Mouse (Mus musculus) liver, embryonic 12.5 days (tissue): ENCODE data around the gene Snrnp25. TPM values are rescaled to one million over a fixed set of nuclear protein-coding genes. Genes with fewer than 3 reads are reported as not detected.
A peak's percentile ranks its signal among the peaks of the same experiment; 100 is the strongest.

Experiments
- ATAC-seq: fragments of 200-750 bp; cut with Nextera tagmentation; 2 replicates; pipeline ENCODE4 v1.8.0; 2017; ENCODE audit warnings: moderate number of reproducible peaks, mild to moderate bottlenecking, moderate library complexity
- H3K27ac ChIP-seq: fragments of 300-500 bp; sonication (generic); 2 replicates; pipeline ENCODE4 v1.5.1; 2016; ENCODE audit warnings: mild to moderate bottlenecking
- H3K27me3 ChIP-seq: fragments of 300-500 bp; sonication (generic); replicated peaks from 2 replicates; pipeline ENCODE4 v1.6.1; 2016; ENCODE audit warnings: mild to moderate bottlenecking, moderate library complexity
- H3K36me3 ChIP-seq: fragments of 300-500 bp; sonication (generic); 2 replicates; pipeline ENCODE4 v1.6.1; 2016; ENCODE audit warnings: mild to moderate bottlenecking, moderate library complexity
- H3K4me1 ChIP-seq: fragments of 300-500 bp; sonication (generic); 2 replicates; pipeline ENCODE4 v1.6.1; 2016
- H3K4me2 ChIP-seq: fragments of 300-500 bp; sonication (generic); 2 replicates; pipeline ENCODE4 v1.6.1; 2016; ENCODE audit warnings: mild to moderate bottlenecking, moderate library complexity
- H3K4me3 ChIP-seq: fragments of 300-500 bp; sonication (generic); 2 replicates; pipeline ENCODE4 v1.5.1; 2016; ENCODE audit warnings: mild to moderate bottlenecking, moderate library complexity
- H3K9ac ChIP-seq: fragments of 300-500 bp; sonication (generic); 2 replicates; pipeline ENCODE4 v1.6.1; 2016; ENCODE audit warnings: mild to moderate bottlenecking, moderate library complexity
- H3K9me3 ChIP-seq: fragments of 300-500 bp; sonication (generic); replicated peaks from 2 replicates; pipeline ENCODE4 v1.6.1; 2016; ENCODE audit warnings: mild to moderate bottlenecking, moderate library complexity
- WGBS: fragments of 180-500 bp; shearing (Covaris S2); methylation state at CpG from one replicate; pipeline ENCODE4 v1.1.7; 2016; ENCODE audit not compliant: insufficient replicate concordance; 5-methylcytosine and 5-hydroxymethylcytosine counted together
- polyA plus RNA-seq: library from polyadenylated mRNA; unstranded; fragments of >200 nt; fragmentation: Nextera tagmentation; extraction: Ambion mirVana; gene quantifications from 2 replicates; pipeline ENCODE4 v1.2.1, GENCODE M21; 2016

The Snrnp25 gene
- polyA plus RNA-seq, 1 experiment from 2014 or later = 103 TPM

DNA sequence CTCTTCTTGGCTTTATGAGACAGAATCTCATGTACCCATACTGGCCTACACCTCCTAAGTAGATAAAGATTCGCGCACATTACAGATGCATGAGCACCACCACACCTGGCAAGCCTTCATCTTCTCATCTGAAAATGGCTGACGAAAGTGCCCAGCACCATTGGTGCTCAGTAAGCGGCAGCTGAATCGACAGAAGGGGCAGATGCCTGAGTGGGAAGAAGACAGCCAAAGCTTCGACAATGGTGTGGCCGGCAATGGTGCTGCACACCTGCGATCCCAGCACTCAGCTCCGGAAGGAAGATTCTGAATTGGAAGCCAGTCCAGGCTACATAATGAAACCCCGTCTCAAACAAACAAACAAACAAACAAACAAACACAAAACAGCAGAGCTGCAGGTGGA, 14.1 kb downstream of the Snrnp25 start:
- Histone ChIP-seq H3K36me3 (peaks cover 12% of the 10 kb centered on the region; the same call in 1 of the 2 replicates), H3K4me2 (no peak overlapping the region), H3K4me1 (peaks cover 54% of the 10 kb centered on the region), H3K27me3 (peaks cover 67% of the 10 kb centered on the region), H3K4me3 (no peak overlapping the region), H3K9ac (no peak overlapping the region), H3K9me3 (no peaks in the 10 kb centered on the region), H3K27ac (no peak overlapping the region)
- WGBS = 78% methylated on average over 10 of the region's 10 CpGs
- no peak for ATAC-seq

GRCm38 (mm10) chr11:32220607-32221224, 15.5 kb downstream of the Snrnp25 start:
- WGBS = 35% methylated on average over 10 of the region's 10 CpGs
- H3K4me2 ChIP-seq = peak overlapping the region; percentile 80
- H3K36me3 ChIP-seq = peaks cover 6% of the 10 kb centered on the region; the same call in 1 of the 2 replicates
- peaks cover 78% of the 10 kb centered on the region for H3K27me3 ChIP-seq
- H3K27ac ChIP-seq = no peak overlapping the region
- peaks cover 69% of the 10 kb centered on the region for H3K4me1 ChIP-seq
- peak overlapping the region; percentile 74; the same call in 1 of the 2 replicates for H3K9ac ChIP-seq
- no peak; the same call in 1 of the 2 replicates for ATAC-seq
- peak overlapping the region; percentile 66 for H3K4me3 ChIP-seq
- H3K9me3 ChIP-seq = no peaks in the 10 kb centered on the region

DNA sequence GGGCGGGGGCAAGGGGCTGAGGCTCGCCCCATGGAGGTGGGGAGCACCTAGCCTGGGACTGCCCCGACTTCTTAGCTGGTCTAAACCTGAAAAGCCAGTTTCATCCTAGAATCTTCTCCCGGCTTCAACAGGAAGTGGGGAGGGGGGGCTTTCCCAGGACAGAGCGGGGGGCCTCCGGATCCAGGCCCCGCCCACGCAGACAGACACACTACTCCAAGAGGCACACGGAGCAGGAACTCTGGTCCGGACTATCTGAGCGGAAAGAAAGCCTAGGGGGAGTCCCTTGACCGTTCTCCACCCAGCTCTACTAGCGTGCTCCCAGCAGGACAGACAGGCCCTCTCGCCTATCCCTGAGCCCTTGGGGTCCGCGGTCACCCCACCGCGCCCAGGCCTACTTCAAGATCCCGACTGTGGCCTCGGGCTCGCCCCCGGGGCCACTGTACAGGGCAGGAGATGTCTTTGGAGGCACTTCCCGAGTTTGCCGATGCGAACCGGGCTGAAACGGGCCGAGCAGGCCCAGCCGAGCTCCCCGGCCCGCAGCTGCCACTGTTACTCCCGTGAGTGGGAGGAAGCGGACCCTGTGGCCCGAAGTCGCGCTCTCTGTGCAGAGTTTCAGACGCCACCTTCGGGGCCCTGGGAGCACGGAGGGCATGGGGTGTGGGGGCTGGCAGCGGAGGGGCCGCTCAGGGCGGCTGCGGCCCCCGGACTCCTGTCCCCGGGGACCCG, 16.2 kb downstream of the Snrnp25 start:
- no peaks in the 10 kb centered on the region for H3K9me3 ChIP-seq
- H3K4me1 ChIP-seq = peaks cover 72% of the 10 kb centered on the region
- H3K27me3 ChIP-seq = peaks cover 78% of the 10 kb centered on the region
- WGBS = 1% methylated on average over 45 of the region's 46 CpGs
- peak overlapping the region; percentile 70 for H3K27ac ChIP-seq
- H3K36me3 ChIP-seq = 0 out of 2 replicates have a peak, but pooled peaks cover 3% of the 10 kb centered on the region
- H3K4me2 ChIP-seq = peak overlapping the region; percentile 80
- ATAC-seq = peak; percentile 19
- H3K9ac ChIP-seq = peak overlapping the region; percentile 74
- H3K4me3 ChIP-seq = peak overlapping the region; percentile 66

- H3K4me1 ChIP-seq = peaks cover 71% of the 10 kb centered on the region
- under 1% methylated on average over 72 of the region's 72 CpGs for WGBS
- ATAC-seq = no peak
These were observed 16.8 kb downstream of the Snrnp25 start, which contains the start of gene Rhbdf1 for GRCm38 (mm10) chr11:32221951-32222409. Gene Rhbdf1 (minus strand): TSS chr11:32222300.

GRCm38 (mm10) chr11:32222570-32223194, 17.5 kb downstream of the Snrnp25 start:
- peak overlapping the region; percentile 74; the same call in 1 of the 2 replicates for H3K9ac ChIP-seq
- 10% methylated on average over 21 of the region's 21 CpGs for WGBS

More at GRCm38 (mm10) chr11:32221951-32222409, 16.8 kb downstream of the Snrnp25 start, which contains the start of gene Rhbdf1:
- H3K27ac ChIP-seq = peak within 1 kb of the TSS; percentile 70
- no peaks in the 10 kb centered on the region for H3K9me3 ChIP-seq
- peaks cover 78% of the 10 kb centered on the region for H3K27me3 ChIP-seq
- H3K4me2 ChIP-seq = peak within 1 kb of the TSS; percentile 80
- peak within 1 kb of the TSS; percentile 74 for H3K9ac ChIP-seq
- H3K36me3 ChIP-seq = 0 out of 2 replicates have a peak, but pooled peaks cover 3% of the 10 kb centered on the region
- H3K4me3 ChIP-seq = peak within 1 kb of the TSS; percentile 66

GRCm38 (mm10) chr11:32223297-32223967, 18.2 kb downstream of the Snrnp25 start:
- H3K4me2 ChIP-seq = no peak overlapping the region
- WGBS = 51% methylated on average over 4 of the region's 4 CpGs
- H3K27ac ChIP-seq = no peak overlapping the region
- H3K4me3 ChIP-seq = no peak overlapping the region
- ATAC-seq = no peak
- H3K4me1 ChIP-seq = peaks cover 75% of the 10 kb centered on the region
- no peak overlapping the region for H3K9ac ChIP-seq
- peaks cover 10% of the 10 kb centered on the region for H3K36me3 ChIP-seq
- peaks cover 70% of the 10 kb centered on the region for H3K27me3 ChIP-seq
- no peaks in the 10 kb centered on the region for H3K9me3 ChIP-seq

More at GRCm38 (mm10) chr11:32222570-32223194, 17.5 kb downstream of the Snrnp25 start:
- H3K27me3 ChIP-seq = peaks cover 77% of the 10 kb centered on the region
- peak overlapping the region; percentile 80 for H3K4me2 ChIP-seq
- H3K36me3 ChIP-seq = 0 out of 2 replicates have a peak, but pooled peaks cover 3% of the 10 kb centered on the region
- H3K4me1 ChIP-seq = peaks cover 72% of the 10 kb centered on the region
- ATAC-seq = no peak
- H3K4me3 ChIP-seq = peak overlapping the region; percentile 66
- H3K9me3 ChIP-seq = no peaks in the 10 kb centered on the region
- H3K27ac ChIP-seq = no peak overlapping the region

- peaks cover 58% of the 10 kb centered on the region for H3K27me3 ChIP-seq
- H3K4me3 ChIP-seq = no peak overlapping the region
- peak overlapping the region; percentile 85 for H3K27ac ChIP-seq
- no peak overlapping the region for H3K9ac ChIP-seq
- H3K36me3 ChIP-seq = peaks cover 19% of the 10 kb centered on the region
- H3K9me3 ChIP-seq = no peaks in the 10 kb centered on the region
- H3K4me2 ChIP-seq = peak overlapping the region; percentile 1; the same call in 1 of the 2 replicates
- peaks cover 67% of the 10 kb centered on the region for H3K4me1 ChIP-seq
- 6% methylated on average over 4 of the region's 4 CpGs for WGBS
- no peak for ATAC-seq
These were observed 19.4 kb downstream of the Snrnp25 start for GRCm38 (mm10) chr11:32224468-32225139.

DNA sequence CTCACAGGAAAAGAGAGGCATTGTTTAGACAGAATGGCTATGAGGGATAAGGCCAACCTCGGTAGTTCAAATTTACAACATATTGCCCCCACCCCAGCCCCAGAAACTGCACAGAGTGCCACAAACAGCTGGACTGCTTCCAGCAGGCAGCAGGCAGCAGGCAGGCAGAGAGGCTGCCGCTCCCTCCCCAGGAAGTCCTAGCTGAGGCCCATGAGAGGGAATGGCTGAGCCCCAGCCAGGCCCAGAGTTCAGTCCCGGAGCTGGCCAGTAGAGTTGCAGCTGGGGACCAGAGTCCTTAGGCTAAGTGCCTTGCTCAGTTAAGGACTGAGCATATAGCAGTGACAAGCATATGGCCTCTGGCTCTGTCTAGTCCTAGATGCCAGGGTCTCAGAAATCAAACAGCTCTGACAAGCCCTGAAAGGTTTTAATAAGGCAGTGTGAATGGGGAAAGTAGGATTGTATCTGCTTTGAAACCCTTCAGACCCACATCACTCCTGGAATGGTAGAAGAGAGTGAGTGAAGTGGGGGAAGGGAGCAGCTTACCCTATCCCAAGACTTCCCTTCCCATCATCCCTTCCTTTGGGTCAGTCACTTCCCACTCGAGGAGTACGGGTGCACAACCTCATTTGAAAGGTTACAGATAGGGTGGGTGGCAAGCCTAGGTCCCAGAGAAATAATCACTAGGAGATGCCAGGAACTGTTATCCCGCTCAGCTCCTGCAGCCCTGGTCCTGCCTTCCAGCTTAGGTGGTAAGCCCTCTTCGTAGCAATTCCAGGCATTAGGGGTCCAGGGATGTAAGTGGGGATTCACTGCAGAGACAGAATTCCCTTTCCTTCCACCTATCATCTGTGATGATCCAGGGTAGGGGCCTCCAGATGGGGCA, 20.2 kb downstream of the Snrnp25 start:
- peaks cover 49% of the 10 kb centered on the region for H3K27me3 ChIP-seq

DNA sequence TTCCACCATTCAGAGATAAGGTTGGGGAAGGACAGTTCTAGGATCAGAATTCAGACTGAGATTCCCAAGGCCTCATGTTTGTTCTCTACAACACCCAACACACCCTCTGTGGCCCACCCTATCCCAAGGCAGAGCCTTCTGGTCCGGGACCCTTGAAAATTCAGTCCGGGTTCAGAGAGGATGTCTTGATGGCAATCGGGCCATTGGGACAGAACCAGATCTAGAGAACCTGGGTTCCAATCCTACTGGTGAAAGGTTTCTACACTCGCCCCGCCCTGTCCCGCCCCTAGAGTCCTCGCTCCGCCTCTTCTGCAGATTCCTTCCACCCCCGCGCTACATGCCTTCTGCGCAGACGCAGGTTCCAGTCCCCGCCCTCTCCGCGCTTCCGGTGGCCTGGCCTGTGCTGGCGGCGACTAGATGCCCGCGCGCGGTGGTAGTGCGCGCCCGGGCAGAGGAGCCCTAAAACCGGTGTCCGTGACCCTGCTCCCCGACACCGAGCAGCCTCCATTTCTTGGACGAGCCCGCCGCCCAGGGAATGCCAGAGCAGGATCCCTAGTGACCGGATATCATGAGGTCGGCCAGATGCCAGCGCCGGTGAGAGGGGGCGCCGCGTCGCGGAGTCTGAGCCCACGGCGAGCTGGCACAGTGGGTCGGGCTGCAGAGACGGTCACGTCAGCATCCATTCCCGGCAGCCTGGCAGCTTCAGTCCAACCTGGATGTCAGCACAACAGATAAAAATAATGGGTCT, 21.1 kb downstream of the Snrnp25 start, which contains the start of gene Mpg:
Gene Mpg (plus strand): TSS at position 382 of the 748 bp plus-strand sequence.
- Histone ChIP-seq H3K4me1 (peaks cover 58% of the 10 kb centered on the region), H3K4me2 (peak within 1 kb of the TSS; percentile 91), H3K9ac (peak within 1 kb of the TSS; percentile 90), H3K4me3 (peak within 1 kb of the TSS; percentile 83), H3K36me3 (peaks cover 36% of the 10 kb centered on the region), H3K27ac (peak within 1 kb of the TSS; percentile 85), H3K27me3 (peaks cover 41% of the 10 kb centered on the region), H3K9me3 (no peaks in the 10 kb centered on the region)
- ATAC-seq = peak; percentile 89
- 2% methylated on average over 47 of the region's 47 CpGs for WGBS

More for the DNA sequence above, 20.2 kb downstream of the Snrnp25 start:
- peak overlapping the region; percentile 85 for H3K27ac ChIP-seq
- peak overlapping the region; percentile 91 for H3K4me2 ChIP-seq
- 45% methylated on average over 7 of the region's 7 CpGs for WGBS
- H3K4me1 ChIP-seq = peaks cover 66% of the 10 kb centered on the region
- no peak for ATAC-seq
- H3K9me3 ChIP-seq = no peaks in the 10 kb centered on the region
- peak overlapping the region; percentile 83 for H3K4me3 ChIP-seq
- H3K36me3 ChIP-seq = peaks cover 28% of the 10 kb centered on the region
- H3K9ac ChIP-seq = no peak overlapping the region
